Mouse (Mus musculus) testis, postnatal 10 days (tissue): ENCODE results near the gene Mettl27.

Source experiments
- DNase-seq: peaks from one replicate; pipeline ENCODE4 v3.0.0; 2021; ENCODE audit warnings: low spot score

The Mettl27 gene

DNA sequence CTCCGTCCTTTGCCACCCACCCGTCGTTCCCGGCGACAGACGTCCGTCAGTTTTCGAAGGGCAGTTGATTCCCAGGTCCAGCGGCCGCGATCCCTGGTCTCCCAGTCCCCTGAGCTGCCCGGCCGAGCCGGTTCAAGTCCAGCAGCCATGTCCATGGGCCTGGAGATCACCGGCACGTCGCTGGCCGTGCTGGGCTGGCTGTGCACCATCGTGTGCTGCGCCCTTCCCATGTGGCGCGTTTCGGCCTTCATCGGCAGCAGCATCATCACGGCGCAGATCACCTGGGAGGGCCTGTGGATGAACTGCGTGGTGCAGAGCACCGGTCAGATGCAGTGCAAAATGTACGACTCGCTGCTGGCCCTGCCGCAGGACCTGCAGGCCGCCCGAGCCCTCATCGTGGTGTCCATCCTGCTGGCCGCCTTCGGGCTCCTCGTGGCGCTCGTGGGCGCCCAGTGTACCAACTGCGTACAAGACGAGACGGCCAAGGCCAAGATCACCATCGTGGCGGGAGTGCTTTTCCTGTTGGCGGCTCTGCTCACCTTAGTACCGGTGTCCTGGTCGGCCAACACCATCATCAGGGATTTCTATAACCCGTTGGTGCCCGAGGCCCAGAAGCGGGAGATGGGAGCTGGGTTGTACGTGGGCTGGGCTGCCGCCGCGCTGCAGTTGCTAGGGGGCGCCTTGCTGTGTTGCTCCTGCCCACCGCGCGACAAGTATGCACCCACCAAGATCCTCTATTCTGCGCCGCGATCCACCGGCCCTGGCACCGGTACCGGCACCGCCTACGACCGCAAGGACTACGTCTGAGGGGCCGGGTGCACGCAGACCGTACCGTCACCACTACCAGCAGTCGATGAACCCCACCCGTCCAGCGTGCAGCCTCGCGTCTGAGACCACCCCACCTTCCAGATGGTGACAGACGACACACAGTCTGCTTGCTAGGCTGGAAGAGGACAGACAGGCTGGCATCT lies 54.4 kb downstream of the Mettl27 start:
- DNase-seq, result peak; percentile 51

GRCm38 (mm10) chr5:134989166-134989565 lies 57.0 kb downstream of the Mettl27 start:
- DNase-seq, result no peak

- DNase-seq, result no peak
These were observed 57.6 kb downstream of the Mettl27 start for GRCm38 (mm10) chr5:134989741-134990140.
